Mouse (Mus musculus) C2C12 (cell line): ENCODE measurements around the gene Ces1g. TPM values are rescaled to one million over a fixed set of nuclear protein-coding genes. Genes with fewer than 3 reads are reported as not detected.

Experiments
- H3K27me3 ChIP-seq: one replicate; pipeline ENCODE4 v1.6.1; 2011; ENCODE audit not compliant: control insufficient read depth, insufficient read depth, insufficient read length
- H3K36me3 ChIP-seq: one replicate; pipeline ENCODE4 v1.6.1; 2011; ENCODE audit not compliant: control insufficient read depth, insufficient read depth
- H3K4me3 ChIP-seq: one replicate; pipeline ENCODE4 v1.5.1; 2011; ENCODE audit warnings: mild to moderate bottlenecking, control low read depth; ENCODE audit not compliant: poor library complexity, insufficient read depth, severe bottlenecking
- H3K79me2 ChIP-seq: one replicate; pipeline ENCODE4 v1.6.1; 2011; ENCODE audit not compliant: control insufficient read depth, insufficient read depth
- H3K79me3 ChIP-seq: one replicate; pipeline ENCODE4 v1.6.1; 2011; ENCODE audit warnings: low read depth, control low read depth
- H3ac ChIP-seq: one replicate; pipeline ENCODE3; 2011; ENCODE audit warnings: low read depth; ENCODE audit not compliant: control insufficient read depth, insufficient read length
- CEBPB ChIP-seq: IDR thresholded peaks from one replicate; pipeline ENCODE4 v1.6.1; 2011; ENCODE audit warnings: low read depth, mild to moderate bottlenecking, control low read depth, moderate library complexity
- polyA plus RNA-seq: library from polyadenylated mRNA; unstranded; fragments of >200 nt; fragmentation: generic; extraction: Trizol; gene quantifications from one replicate; pipeline ENCODE4 v1.2.1, GENCODE M21; 2012; ENCODE audit warnings: missing spikeins

Ces1g gene
- polyA plus RNA-seq, 1 experiment = not detected

DNA sequence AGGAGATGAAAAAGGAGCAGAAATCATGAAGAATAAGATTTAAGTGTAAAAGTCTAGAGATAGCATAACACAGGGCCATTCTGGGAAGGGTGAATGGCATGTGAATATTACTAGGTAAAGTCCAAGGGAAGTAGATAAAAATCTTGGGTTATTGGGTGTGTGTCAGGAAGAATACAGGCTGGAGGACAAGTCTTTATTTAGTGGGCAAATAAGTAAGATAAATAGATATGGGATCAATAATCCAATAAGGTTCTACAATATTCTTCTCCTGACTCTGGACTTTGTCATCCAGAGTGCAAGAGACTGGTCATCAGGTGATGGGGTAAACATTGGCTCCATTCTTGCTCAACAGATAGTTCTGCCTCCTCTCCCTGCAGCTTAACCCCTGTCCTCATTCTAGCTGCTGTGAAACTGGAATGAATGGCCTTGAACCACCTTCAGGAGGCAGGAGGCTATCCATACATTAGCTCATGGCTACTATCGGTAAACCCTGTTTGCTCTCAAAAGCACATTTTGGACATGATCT is 84.6 kb downstream of the Ces1g start:
- Histone ChIP-seq H3K27me3 (no peaks in the 10 kb centered on the region), H3ac (no peak overlapping the region), H3K79me2 (no peaks in the 10 kb centered on the region), H3K36me3 (no peaks in the 10 kb centered on the region), H3K4me3 (no peak overlapping the region), H3K79me3 (no peaks in the 10 kb centered on the region)
- TF ChIP-seq CEBPB = no peak

Other genes starting within 250 kb of the Ces1g start
- not detected for gene Ces1c, start 206.0 kb downstream of the Ces1g start, polyA plus RNA-seq
- not detected for gene Ces1d, start 139.5 kb downstream of the Ces1g start, polyA plus RNA-seq
- not detected for gene Ces1e, start 107.7 kb downstream of the Ces1g start, polyA plus RNA-seq
- gene Ces1f, start 57.6 kb downstream of the Ces1g start, polyA plus RNA-seq = not detected
- gene Ces1h, start 42.4 kb upstream of the Ces1g start, polyA plus RNA-seq = not detected
- gene Ces5a, start 198.5 kb upstream of the Ces1g start, polyA plus RNA-seq = not detected